Mouse (Mus musculus): Measurements from ENCODE around the gene Ccdc8.
A peak's percentile ranks its signal among the peaks of the same experiment; 100 is the strongest.

Gene Ccdc8

DNA sequence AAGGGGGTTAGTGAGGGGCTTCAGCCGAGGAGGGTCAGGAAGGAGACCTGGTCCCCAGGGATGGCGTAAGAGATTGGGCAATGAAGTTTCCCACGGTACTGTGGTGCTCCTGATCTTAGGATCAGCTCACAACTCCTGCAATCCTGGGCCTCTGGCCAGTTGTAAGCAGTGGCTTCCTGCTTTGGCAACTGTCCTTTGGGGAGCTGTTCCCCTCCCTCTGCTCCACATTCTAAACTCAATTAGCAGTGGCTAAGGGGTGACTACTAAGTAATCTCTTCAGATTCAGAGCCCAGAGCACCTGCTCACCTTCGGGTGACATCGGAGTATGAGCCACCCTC, 17.5 kb downstream of the Ccdc8 start:
- ATAC-seq (ENCODE audit: low TSS enrichment), result no peak

DNA sequence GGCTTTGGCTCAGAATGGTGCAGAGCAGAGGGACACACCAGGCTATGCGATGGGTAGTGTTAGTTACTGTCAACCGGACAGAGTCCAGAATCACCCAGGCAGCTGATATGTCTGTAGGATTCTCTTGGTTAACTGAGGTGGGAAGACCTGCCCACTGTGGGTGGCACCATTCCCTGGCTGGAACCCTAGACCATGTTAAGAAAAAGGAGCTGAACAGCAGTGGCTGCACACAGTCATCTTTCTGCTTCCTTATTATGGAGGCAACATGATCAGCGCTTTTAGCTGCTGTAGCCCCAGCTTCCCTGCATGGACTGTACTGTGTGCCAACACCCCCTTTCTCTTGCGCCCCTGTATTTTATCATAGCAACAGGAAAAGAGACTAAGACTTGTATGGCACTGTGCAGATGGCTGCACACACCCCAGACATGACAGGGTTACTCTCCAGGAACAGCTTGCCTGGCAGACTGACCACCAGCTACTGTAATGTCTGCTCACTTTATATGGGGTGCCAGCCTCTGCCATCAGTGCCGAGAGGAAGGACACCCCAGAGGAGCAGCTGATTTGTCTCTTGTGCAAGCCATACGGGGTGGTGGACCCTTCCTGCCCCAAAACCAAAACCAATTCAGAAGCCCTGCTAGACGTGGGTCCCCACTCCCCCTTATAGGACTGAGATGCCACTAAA, 19.5 kb downstream of the Ccdc8 start:
- ATAC-seq (ENCODE audit: low TSS enrichment), result no peak

DNA sequence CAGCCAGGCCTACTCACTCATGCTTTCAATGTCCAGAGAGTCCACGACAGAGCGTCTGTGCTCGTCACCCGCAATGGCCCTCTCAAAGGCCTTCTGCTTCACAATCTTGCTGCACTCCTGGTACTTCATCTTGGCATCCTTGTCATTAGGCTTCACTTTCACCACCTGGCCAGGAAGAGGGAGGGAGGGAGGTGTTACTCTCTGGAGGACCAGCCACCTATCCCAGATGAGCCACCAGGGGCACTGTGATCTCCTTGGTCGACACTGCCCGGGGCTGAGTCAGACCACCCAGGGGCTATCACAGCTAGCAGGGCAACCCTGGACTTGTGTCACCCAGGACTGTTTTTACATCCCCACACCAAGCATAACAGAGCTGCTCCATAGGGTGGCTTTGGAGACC, 22.9 kb downstream of the Ccdc8 start:
- no peak for ATAC-seq (ENCODE audit: low TSS enrichment)

DNA sequence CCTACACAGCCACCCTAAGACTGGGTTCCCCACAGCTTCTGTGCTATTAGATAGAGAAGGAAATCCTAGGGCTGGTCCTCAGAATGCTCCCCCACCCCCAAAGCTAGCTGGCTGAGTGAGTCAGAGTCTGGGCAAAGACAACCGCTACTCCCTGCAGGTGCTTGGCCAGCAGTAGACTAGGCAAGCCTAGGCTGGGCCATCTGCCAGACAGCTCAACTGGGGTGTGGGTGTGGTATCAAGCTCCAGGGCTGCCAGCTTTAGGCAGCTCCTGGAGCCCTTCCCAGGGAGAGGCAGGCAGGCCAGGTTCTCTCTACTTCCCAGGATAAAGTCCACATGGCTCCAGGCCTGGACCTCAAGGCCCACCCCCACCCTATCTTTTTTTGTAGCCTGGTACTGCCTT, 24.5 kb downstream of the Ccdc8 start:
- ATAC-seq (ENCODE audit: low TSS enrichment), result peak; percentile 90

DNA sequence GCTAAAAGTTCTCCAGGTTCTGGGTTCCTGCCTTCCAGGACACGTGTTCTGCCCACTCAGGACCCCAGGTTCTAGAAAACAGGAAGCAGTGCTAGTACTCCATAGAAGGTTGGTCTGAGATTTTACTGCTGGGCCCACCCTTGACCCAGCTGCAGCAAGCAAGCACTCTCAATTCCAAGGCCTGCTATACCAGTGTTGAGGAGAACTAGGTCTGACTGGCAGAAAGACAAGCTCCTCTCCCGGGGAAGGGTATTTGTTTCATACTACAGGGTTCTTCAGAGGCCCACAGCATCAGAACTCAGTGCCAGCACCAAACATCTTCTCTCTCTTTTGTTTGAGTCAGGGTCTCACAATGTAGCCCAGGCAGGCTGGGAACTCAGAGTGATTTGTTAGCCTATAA, 25.4 kb downstream of the Ccdc8 start:
- ATAC-seq (ENCODE audit: low TSS enrichment), result no peak

DNA sequence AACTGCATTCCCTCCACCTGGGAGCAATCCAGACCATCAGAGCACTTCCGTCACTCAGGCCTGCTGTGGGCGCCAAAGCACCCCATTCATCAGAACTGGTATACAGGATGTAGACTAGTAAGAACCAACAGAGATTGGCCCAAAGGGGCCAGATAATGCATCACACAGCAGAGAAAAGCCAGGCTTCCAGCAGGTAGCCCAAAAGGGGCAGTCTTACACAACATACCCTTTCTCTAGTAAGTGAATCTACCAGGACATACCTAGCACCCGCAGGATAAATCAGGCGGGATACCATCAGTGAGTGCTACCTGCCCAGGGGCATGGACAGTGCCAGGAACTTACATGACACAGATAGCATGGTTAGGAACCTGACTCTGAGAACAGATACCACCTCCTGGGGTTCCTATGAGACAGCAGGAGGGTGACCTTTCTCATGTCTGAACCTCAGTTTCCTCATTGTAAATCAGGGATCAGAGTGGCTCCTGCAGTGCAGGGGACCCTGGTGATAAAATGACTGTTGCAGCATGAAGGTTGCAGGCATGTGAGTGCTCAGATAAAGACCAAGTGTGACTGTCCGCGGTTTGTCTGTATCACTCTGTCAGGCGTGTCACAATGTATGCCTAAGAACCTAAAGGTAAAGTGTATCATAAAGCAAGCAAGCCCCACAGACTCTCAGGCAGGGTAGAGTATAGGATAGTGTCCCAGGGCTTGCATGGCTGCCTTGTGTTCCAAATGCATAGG, 27.1 kb downstream of the Ccdc8 start:
- ATAC-seq (ENCODE audit: low TSS enrichment), result no peak

DNA sequence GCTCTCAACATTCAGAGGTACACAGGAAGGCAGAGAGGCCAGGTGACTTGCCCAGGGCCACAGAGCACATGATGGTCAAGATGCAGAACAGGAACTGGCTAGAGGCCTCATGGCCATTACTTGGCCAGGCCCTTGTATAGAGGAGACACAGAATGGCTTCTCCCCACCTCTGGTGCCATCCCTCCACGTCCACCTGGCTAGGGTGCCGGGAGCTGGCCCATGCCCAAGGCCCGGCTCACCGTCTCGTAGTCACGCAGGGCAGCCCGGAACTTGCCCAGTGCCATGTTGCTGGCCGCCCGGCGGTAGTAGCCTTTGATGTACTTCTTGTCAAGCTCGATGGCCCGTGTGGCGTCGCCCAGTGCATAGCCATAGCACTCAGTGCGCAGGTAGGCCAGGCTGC, 29.7 kb downstream of the Ccdc8 start:
- no peak for ATAC-seq (ENCODE audit: low TSS enrichment)

DNA sequence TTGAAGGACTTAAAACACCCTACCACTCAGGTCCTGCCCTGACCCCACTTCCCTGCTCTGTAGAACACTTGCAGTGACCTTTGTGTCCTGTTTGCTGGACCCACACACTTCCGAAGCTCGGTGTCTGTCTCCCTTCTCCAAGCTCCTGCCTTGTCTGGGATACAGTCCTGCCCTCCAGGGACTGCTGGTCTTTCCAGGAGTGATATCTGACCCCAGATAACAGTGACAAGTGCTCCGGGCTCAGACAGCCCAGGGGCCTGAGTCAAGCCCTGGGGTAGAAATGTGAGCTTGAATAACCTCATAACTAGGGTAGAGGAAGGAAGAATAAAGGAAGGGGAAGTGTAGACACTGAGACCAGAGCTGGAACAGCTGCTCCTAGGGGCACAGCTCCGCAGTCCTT, 31.2 kb downstream of the Ccdc8 start:
- no peak for ATAC-seq (ENCODE audit: low TSS enrichment)

DNA sequence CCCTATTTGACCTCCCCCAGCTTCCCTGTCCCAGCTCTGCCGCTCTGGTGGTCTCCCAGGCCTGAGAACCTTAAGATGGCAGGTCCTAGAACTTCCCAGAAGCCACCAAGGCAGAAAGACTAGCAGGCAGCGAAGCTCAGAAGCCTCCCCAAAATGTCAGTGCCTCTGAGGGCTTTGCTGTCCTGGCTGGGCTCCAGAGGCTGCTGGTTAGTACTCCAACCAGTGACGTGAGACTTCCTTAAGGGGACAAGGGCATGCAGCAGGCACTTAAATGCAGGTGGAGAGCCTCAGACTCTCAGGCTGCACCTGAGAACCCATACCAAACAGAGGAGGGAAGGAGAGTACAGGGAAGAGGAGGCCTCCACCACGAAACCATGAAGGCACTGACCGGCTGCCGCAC, 31.6 kb downstream of the Ccdc8 start:
- ATAC-seq (ENCODE audit: low TSS enrichment), result no peak

DNA sequence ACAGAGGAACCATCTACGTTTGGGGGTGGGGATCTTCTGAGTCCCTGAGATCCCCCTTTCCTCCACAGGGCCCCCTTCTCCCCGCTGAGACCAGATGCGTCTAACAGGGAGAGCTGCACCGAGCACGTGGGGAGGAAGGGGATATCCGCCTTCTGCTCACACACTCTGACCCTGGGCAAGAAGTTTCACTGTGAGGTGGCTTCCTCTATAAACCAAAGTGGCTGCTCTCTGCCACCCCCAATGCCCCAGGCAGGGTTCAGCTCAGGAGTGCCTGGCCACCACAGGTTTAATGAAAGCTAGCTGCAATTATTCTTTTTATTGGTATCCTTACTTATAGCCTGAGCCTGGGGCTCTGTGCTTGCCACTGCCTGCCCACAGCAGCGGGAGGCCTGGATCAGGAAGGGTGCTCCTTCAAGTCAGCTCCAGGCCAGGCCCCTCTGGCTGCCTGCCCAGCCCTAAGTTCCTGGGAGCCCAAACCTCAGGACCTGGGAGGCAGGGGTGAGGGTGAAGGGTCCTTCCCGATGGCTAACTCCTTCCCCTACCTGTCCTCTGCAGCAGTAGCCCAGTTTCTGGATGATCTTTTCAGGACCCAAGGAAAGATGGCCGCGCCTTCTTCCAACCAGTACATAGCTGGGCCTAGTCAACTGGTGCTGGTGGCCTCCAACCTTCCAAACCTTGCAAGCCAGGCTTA, 32.5 kb downstream of the Ccdc8 start:
- ATAC-seq (ENCODE audit: low TSS enrichment), result no peak

DNA sequence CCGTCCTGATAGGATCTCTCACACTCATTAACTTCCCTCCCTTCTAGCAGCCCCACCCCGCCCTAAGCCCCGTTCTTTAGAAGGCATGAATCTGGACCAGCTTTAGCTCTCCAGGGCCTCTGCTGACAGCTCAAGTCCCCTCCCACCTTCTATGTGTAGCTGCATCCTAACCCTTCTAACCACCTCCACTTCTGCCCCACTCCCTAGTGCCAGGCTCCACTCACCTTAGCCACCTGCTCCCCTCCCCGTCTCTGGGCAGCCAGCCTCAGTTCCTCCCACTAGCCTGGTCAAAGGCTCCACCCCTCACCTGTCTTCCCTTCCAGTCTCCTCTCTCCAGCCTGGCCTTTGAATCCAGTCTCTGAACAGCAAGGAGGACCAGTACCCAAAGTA, 33.0 kb downstream of the Ccdc8 start:
- no peak for ATAC-seq (ENCODE audit: low TSS enrichment)

DNA sequence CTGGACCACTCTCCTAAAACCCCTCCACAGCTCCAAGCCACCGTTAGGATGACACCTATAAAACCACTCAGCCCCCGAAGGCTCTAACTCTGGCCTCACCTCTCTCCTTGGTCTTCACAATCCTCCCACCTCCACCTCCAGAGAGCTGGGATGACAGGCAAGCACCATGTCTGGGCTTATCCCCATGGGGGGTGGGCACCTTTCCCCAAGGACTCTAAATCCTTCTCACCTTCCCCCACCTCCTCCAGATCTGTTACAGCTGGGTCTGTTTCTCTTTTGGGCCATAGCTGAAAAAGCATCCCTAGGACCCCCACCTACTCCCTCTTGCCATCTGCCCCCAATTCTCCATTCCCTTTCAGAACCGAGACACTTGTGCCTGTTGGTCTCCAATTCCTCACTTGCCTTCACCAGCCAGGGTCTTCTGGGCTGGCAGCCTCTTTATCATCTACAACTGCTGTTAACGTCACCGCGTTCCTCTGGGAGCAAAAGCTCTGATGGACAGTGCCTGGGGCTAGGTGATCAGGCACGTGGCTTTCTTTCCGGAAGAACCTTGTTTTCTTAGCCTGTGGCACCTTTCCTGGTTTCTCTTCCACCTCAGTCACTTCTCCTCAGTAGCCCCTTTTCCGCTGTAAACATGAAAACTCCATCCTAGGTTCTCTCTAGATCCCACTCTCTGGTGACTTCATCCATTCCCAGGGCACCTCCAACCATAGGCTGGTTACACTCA, 33.6 kb downstream of the Ccdc8 start:
- no peak for ATAC-seq (ENCODE audit: low TSS enrichment)

DNA sequence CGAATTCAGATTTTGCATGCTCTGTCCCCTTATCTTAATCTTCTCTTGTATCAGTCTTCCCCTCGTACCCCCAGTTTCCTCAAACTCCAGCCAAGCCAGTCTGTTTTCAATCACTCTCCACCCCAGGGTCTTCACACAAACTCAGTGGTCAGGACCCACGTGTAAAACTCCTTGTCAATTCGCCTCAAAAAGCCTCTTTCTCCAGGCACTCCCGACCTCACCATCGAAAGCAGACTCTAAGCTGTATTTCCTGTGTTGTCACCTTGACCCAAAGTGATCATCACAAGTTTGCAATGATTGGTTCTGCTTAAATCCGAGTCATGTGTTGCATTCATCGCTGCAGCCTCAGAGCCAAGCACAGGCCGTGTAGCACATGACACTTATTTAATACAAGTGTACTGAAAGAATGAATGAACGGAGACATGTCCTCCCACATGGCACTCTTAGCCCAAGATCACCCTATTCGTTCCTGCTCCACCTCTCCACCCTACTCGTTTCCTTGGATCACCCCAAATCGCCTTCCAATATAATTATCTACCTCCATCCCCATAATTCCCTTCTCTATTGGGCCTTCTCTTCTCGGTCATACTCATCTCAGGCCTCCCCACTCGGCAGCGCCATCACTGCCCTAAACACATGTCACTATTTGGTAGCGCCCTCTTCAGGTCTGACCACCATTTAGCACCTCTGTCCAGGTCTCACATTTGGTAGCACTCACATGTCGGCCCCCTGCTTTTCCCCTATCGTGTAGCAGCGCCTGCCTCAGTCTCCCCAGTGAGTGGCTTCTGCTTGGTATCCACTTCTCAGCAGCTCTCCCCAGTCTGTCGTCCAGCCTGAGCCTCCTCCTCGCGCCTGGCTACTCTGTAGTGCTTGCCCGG, 34.4 kb downstream of the Ccdc8 start:
- ATAC-seq (ENCODE audit: low TSS enrichment), result peak; percentile 21

DNA sequence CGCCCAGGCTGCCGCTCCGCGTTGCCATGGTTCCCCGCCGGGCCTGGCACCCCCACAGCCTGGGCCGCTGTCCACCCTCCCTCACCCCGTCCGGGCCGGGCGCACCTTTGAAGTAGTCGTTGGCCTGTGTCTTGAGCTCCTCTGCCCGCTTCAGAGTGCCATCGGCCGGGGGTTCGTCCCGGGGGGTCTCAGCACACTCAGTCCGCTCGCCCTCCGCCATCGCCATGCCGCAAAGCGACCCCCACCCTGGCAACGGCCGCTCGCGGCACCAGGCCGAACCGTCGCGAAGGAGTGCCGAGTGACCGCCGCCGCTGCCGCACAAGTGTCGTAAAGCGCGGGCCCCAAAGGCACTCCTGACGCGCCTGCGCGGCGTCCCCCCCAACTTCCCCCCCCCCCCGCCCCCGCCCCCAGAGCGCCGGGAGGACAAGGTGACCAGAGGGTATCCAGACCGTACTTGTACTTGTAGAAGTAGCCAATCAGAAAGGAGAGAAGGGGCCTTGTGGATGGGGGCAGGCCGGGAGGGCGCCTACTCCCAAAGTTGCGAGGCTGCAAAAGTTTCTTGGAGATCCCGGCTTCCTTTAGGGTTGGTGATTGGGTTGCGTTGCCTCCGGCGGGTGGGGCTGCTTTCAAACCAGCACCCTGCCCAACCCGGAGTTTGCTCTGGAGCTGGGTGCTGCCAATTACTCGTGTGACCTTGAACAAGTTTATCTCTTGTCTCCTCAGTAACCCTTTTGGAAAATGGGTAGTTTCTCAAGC, 35.3 kb downstream of the Ccdc8 start, which contains the start of gene Ppp5c:
TSS of gene Ppp5c (minus strand) at position 337 of the 756 bp plus-strand sequence.
- ATAC-seq (ENCODE audit: low TSS enrichment), result peak; percentile 55

DNA sequence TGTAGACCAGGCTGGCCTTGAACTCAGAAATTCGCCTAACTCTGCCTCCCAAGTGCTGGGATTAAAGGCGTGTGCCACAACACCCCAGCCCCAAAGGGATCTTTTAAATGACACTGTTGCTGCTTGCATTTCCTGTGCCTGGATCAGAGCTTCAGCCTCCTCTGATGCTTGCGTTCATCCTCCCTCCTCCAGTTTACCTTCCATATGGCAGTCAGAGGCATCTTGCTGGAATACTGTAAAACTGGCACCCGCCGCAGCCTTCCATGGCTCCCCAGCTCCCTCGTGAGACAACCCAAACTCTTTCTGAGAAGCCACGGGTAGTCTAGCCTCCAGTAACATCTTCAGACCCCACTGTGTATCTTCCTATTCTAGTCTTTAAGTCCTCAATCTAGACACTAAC, 36.4 kb downstream of the Ccdc8 start:
- ATAC-seq (ENCODE audit: low TSS enrichment), result peak; percentile 23; the same call in 1 of the 2 replicates

DNA sequence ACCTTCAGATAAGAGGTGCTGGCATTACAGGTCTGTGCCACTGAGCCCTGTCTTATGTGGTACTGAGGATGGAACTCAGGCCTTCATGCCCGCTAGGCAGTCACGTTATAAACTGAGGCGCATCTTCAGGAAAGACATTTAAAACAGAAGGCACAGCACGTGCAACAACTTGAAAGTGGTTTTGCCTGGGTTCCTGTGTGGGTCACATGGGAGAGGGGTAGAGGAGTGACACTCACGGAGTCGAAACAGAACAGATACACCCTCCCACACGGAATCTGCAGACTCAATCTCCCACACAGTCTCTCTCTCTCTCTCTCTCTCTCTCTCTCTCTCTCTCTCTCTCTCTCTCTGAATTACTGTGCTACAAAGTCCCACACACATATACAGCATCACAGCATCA, 37.7 kb downstream of the Ccdc8 start:
- ATAC-seq (ENCODE audit: low TSS enrichment), result peak; percentile 14; the same call in 1 of the 2 replicates

DNA sequence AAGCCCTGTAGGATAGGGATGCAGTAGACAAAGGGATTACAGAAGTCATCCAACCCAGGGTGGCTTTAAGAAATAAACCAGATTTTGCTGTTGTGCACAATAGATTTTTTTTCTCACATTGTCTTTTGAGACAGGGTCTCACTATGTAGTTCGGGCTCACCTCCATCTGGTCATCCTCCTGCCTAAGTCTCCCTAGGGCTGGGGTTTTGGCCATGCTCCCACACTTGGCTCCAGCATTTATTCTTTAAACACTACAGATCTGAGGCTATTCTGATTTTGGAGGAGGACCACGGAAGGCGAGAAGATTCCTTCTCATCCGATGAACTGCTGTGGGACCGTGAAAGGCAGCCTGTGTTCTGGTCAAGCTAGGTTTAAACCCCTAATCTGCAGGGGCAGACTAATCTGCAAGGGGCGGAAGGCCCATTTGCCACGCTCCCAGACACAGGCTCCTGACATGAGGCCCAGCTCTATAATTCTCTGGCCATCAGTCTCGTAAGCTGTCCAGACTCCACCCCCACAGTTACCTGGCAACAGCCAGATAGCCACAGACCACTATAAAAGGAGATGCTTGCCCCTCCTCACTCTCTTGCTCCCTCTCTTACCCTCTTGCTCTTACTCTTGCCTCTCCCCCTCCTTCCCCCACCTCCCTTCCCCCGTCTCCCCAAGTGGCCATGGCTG, 45.6 kb downstream of the Ccdc8 start:
- ATAC-seq (ENCODE audit: low TSS enrichment), result no peak

DNA sequence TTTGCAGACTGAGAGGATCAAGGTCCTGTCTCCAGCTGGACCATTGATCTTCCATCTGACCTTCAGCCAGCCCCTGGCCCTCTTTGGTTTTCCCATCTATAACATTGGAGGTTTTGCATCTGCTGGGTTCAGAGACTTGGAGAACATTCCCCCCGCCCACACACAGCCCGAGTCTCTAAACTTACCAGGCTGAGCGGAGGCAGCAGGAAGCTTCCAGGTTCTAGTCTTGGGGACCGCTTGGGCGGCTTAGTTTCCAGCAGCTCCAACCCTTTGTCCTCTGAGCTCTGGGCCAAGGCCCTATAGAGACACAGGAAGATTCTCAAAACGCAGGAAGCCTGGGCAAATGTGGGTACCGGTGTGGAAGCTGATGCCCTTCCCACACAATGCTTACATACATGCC, 46.9 kb downstream of the Ccdc8 start:
- peak; percentile 64; the same call in 1 of the 2 replicates for ATAC-seq (ENCODE audit: low TSS enrichment)

DNA sequence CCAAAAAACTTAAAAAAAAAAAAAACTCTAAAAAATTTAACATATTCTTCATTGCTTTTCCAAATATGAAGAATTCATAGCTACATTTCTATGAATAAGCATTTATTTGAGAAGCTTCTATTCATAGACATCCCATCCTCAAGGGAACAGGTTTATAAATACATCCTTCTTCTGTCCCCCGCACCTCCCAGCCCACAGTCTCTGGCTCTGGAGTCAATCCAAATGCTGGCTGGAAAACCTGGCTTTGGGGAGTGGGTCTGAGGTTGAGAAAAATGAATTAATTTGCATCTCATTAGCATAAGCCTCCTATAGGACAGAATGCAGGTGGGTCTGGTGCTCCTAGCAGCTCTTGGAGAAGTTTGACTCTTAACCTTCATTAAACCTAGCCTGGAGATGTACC, 53.2 kb downstream of the Ccdc8 start:
- peak; percentile 83 for ATAC-seq (ENCODE audit: low TSS enrichment)

Measured in frontal cortex, adult (tissue).